Mouse (Mus musculus): ENCODE measurements at regions not wholly inside any gene's neighbourhood (a gene's known extent, or its start where the extent isn't known, plus 50 kb on each side); places are given as distances from the start of the nearest gene placed in this dataset.

DNA sequence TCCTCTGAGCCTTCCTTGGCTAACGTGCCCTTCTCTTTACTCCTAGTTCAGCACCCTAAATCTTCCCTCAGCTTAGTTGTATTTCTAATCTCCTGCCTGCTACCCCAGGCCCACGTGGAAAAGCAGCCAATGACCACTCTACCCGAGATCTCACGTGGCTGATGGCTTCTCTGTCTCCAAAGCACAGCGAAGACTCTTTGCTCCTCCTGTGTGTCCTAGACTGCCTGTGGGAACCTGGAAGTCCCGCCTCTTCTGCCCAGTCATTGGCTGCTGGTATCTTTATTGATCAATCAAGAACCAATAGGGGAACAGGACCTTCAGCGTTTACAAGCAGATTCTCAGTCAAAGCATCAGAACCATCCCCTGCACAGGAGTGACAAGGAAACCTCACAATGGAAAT is 54.8 kb downstream of the Gm19935 start:
- no peak for DNase-seq (ENCODE audit: low read depth)

DNA sequence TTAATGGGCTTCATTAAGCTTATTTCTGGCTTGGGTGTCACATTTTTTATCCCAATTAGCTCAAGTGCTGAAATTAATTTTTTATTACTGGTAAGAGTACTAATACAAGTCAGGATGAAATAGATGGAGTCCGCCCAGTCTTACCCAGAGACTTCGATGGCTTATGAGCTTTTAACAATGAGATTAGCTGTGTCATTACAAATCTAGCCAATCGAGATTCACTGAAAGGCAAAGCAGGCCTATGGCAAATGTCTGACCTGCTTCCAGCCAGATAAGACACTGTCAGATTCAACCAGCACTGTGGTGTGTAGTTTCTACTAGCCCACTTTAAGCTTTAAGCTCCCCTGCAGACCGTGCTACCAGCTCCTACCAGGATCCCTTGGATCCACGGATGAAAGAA is 55.2 kb downstream of the Gm19935 start:
- no peak for DNase-seq (ENCODE audit: low read depth)

DNA sequence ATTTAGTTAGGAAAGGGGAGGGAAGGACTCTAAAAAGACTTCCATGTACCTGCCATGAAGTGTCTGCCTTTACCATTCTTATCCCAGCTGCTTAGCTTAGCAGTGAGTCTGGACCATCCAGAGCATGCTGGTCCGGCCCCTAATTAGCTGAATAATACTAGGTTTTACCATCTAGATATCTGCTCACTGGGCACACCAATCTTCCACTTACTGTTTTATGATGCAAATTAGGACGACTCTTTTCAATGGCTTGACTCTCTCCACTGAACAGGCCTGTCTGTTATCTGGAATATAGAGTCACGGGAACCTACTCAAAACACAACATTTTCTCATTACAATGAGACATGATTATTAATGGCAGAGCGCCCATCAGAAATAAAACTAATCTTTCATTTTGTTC is 55.7 kb downstream of the Gm19935 start:
- DNase-seq (ENCODE audit: low read depth) = no peak

DNA sequence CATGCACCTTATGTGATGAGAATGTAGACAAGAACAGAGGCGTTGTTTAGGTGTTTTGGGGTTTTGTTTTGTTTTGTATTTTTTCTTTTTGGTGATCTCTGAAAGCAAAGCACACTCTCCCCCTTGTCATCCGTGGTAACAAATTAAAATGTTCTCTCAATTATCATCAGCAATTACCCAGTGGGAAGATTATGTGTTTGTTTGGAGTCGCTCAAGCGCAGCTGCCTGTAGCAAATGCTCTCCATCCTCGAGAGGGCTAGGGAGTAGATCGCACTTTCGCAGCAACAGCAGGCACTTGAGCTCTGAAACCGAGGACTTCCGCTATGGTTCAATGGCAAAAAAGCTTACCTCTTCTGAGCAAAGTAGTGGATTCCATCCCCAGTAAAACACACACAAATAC is 57.7 kb downstream of the Gm19935 start:
- no peak for DNase-seq (ENCODE audit: low read depth)

DNA sequence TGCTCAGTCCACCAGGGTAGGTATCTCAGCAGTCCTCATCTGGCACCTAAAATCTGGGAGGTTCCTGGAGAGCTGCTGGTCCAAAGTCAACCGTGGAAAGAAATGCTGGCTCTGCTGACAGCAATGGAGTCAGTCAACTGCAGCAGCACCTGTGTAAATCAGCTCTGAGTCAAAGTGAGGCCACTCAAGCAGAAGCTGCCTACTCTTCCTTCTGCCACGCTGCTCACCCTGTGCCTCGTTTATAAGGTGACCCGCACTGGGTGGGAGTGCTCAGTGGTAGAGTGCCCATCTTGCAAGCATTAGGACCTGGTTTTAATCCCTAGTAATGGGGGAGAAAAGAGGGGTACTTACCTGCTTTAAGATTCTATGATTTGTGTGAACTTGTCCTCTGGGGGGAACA is 62.2 kb downstream of the Gm19935 start:
- no peak for DNase-seq (ENCODE audit: low read depth)

DNA sequence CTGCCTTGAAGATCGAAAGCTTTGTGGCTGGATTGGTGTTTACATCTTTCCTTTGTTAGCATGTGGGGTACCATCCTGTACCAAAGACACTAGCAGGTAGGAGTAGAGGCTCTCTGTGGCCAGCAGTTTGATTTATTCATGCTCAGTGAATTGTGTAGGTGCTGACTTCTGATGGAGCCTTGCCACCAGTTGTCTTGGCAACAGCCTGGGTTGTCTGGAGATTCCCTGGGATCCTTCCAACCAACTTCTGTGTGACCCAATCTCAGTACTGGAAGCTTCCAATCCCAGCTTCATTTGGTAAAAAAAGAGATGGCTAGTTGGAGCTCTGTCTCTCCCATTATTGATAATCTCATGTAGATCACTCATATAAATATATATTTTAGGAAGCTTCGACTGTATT is 73.6 kb downstream of the Gm19935 start:
- no peak for DNase-seq (ENCODE audit: low read depth)

DNA sequence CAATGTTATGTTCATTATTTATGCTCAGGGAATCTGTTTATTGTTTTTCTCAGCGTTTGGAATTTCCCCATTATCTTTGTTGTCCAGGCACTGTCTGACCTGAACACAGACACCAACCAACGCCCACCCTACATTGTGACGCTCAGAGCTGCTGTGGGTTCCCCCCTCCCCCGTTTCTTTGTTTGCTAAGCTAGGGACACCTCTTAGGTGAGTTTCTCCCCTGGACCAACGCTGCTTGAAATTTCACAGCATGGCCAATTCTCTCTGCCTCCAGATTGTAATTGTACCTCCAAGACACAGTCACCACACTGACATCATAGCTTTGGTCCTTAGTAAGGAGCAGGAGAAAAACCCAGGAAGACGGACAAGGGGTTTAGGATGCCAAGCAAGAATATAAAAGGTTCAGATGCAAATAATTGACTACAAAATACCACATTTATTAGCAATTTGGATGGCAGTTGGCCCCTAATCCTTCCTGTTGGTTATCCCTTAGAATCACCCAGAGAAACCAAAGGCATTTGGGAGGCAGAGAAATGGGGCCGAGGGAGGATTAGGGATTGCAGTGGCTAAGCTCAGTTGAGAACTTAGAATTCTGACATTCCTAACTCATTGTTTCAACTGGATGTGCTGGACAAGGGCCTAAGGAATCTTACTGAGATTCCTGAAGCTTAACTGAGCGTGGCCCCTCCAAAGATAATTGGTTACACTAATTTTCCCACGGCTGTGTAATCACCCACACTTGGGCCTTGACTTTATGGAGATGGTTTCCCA is 76.0 kb downstream of the Gm19935 start:
- no peak for DNase-seq (ENCODE audit: low read depth)

DNA sequence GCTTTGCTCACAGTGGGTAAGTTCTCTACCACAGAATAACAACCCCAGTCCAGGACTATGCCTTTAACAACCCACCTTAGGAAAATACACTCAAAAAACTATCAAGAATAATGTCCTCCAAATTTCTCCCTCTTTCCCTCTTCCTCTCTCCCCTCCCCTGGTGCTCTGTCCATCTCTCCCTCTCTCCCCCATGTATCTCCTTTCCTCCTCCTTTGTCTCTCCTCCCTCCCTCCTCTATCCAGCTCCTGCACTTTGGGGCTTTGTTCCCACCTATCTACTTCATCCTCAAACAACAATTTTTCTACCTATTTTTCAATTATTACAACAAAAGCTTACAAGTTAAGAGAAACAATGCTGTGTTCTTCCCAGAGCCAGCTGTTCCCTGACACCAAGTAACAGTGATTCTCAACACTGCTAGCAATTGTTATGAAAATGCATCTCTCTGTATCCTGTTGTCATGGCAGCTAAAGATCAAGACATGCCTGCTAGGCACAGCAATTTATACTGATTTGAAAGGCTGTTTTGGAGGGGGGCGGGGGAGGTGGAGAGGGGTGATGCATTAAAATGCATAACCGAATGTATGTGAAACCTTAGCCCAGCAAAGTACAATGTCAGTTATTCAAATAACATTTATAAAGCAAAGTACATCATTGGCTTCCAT is 76.8 kb downstream of the Gm19935 start:
- DNase-seq (ENCODE audit: low read depth) = no peak

DNA sequence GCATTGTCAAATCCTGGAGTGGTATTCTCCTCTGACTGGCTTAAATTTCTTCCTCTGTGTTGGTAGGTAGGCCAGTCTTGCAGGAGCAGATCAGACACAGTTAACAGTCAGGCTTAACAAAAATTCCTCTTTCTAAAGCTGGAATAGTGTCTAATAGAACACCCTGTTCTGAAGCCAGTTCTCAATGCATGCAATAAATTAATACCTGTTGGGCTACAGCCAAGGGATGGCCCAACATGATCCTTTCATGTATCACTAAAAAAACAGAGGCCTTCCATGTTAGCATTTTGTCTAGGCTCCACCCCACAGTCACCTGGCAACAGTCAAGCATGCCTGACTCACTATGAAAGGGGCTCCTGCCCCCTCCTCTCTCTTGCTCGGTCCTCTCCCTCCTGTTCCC is 89.2 kb downstream of the Gm19935 start:
- no peak for DNase-seq (ENCODE audit: low read depth)

DNA sequence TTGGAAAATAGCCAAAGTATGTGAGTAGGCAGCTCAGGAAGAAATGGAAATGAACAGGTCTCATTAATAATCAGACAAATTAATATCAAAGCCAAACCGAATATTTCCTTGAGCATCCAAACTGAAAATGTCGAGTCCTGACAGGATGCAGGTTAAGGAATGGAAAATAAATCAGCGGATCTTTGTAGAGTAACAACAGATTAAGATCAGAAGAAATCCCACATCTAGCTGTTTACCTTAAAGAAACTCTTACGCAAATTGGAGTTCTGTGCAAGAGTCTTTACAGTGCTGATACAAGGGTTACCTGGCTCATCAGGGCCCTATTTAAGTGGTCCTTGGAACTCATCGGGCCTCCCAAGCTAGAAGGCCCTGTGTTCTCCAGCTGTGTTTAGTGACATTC is 92.0 kb downstream of the Gm19935 start:
- no peak for DNase-seq (ENCODE audit: low read depth)

DNA sequence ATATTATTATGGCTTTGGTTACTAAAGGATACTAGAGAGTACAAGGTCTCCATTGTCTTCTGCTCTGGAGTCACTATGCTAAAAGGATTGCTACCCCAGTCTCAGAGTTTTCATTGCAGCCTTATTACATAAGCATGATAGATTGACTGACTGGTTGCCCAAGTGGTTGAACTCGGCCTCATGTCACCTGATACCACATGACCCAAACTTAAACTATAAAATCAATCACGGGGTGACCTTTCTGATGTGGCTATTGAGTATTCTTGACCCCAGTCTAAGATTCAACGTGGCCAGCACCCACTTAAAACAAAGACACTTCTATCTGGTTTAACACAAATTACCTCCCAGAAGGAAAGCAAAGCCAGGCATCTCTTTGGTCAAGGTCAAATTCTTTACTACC is 100.8 kb downstream of the Gm19935 start:
- DNase-seq (ENCODE audit: low read depth) = no peak

DNA sequence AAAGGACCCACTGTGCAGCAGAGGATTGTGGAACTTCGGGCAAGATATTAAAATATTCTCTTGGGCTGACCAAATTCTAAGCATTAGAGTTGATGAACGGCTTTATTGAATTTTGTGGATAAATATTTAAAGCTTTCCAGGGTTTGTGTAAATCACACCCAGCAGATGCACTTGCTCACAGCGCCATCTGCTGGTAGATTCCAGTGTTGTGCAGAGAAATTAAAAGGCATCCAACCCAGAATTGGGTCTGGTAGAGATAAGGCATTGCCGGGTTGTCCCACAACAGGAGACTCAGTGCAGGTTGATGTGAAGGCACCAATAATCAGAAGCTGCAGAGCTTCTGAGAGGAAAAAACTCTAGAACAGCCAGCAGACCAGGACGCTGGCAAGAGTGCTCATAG is 108.7 kb downstream of the Gm19935 start:
- peak; percentile 17 for DNase-seq (ENCODE audit: low read depth)

DNA sequence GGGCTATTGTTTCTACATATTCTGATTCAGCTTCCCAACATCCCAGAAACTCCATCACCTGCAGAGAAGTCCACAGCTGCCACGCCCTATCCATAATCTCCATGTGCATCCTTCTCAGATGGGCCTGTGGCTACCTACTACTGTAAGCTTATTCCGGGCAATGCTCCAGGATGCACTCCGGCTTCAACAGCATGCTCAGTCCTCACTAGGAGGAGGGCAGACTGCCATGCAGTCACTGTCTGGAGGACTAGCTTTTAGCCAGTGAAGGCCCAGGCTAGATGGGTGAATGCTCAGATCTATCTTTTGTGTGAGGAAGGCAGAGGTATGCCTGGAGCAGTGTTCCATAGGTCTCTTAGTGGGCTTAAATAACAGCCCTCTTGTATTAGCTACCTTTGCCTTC is 124.7 kb downstream of the Gm19935 start:
- no peak for DNase-seq (ENCODE audit: low read depth)

DNA sequence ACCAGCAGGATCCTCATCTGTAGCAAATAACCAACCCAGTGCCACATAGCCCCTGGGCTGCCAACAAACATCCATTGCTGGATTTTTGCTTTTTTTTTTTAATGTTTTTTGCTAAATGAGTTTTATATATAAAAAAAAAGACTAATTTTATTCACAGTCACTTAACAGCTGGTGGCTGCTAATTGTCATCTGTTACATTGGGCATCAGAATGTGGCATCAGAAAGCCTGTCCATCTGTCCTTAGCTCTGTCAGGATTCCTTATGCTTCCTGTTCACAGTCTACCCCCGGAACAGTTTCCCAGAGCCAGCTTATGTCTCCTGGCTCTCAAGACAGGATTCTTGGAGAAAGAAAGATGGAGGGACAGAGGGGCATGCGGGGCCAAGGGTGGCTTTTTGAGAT is 132.1 kb downstream of the Gm19935 start:
- DNase-seq (ENCODE audit: low read depth) = no peak

DNA sequence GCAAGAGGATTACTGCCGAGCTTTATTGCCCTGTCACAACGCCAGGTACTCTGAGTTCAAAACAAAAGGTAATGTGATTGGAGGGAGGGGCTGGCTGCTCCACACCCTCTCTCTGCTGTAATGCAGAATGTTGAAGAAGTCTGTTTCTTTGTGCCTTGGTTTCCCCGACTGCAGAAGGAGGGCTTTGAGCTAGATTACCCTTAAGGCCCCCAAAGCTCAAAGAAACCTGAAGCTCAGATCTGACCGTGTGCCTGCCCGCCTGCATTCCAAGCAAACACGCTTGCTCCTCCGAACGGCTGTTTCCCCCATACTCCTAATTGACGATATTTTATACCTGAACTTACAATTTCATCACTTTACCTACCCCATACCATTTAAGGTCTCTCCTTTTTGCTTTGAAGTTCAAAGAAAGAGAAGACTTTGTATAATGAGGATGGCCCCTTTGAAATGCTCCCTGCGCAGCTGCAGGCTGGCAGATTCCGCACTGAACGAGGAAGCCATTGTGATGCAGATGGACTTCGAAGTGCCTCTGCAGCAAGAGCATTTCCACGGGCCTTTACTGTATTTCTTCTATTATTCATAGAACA is 146.6 kb downstream of the Gm19935 start:
- no peak for DNase-seq (ENCODE audit: low read depth)

DNA sequence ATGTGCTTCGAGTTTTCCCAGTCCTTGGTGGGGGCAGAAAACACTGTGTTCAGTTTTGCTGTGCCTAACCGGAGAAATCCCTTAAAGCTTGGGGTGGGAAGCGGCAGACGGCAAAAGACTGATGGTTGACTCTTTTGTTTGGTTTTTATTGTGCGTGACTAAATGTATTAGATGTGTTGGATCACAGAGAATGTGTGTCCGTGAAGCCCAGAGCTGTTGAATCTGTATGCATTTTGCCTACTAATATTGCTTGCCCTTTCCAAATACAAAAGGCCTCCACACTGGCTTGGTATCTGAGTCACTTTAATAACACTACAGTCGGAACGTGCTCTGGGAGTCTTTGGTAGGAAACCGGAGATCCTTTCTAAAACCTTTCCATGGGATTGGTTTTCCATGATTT is 147.8 kb downstream of the Gm19935 start:
- DNase-seq (ENCODE audit: low read depth) = no peak

DNA sequence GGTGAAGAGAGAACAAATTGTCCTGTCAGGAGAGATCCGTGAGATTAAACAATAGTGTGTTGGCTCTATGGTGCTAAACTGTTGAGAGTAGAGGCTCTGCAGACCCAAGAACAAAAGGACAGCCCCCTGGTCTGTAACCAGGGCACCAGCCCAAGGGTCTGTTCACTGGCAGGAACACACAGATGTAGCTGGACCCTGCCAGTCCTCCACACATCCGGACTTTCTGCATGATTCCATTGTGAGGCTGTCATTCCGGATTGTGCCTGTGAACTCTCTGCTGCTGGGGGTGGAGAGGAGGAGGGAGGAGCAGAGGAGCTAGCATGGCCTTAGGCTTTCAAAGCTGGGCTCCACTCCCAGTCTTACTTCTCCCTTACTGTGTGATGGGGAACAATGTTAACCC is 158.1 kb downstream of the Gm19935 start:
- no peak for DNase-seq (ENCODE audit: low read depth)

DNA sequence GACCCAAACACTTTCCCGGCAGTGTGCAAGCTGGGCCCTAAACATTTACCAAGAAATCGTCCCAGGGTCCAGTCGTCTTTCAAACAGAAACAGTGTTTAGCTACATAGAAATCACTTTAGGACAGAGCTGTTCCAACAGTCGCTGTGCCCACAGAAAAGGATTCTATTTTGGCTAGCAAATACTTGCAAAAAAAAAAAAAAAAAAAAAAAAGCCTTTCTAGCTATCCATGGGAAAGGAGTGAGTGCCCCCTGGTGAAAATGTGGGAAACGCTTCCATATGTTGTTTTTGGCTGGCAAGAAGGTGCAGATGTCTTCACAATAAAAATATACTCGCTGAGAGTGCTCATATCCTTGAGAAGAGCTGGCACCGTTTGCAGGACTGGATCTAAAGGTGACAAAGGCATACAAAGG is 159.5 kb downstream of the Gm19935 start:
- no peak for DNase-seq (ENCODE audit: low read depth)

DNA sequence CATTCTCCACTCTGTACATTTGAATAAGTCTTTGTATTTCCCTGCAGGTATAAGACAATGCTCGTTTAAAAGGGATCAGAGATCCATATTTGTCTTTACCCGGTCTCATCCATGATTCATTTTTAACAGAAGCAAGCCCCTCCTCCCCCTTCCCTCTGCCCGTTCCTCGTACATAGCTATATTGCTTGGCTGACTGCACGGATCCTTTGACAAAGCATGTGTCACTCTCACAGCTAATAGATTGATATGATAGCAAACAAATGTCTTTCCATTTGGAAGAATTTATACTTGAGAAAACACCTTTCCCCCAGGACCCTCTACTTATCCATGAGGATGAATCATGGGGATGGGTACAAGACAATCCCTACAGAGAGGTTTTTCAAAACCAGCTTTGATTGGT is 160.1 kb downstream of the Gm19935 start:
- no peak for DNase-seq (ENCODE audit: low read depth)

DNA sequence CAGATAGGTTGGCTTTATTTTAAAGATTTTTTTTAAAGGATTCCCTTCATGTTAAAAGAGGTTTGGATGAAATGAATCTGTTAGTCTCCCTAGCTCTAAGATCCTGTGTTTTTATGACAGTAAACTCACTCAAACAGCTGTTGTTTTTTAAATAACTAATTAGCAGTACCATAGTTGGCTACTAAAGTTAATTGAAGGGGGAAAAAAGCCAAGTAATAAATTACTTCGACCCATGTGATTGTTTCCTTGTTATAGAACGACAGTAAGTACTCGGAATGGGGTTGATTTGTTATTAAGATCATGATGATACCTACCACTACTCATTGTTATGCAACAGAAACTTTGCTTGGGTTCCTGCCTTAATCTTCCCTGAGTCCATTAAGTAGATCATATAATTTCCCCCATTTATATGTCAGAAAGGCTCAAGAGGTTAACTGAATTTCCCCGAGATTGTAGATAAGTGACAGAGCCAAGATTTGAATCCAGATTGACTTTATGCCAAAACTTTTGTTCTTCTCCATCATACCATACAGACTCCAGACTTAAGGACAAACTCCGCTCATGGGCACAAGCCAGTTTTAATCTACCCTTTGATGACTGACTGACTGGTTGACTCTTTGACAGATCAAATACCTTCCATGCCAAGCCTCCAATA is 160.6 kb downstream of the Gm19935 start:
- no peak for DNase-seq (ENCODE audit: low read depth)

DNA sequence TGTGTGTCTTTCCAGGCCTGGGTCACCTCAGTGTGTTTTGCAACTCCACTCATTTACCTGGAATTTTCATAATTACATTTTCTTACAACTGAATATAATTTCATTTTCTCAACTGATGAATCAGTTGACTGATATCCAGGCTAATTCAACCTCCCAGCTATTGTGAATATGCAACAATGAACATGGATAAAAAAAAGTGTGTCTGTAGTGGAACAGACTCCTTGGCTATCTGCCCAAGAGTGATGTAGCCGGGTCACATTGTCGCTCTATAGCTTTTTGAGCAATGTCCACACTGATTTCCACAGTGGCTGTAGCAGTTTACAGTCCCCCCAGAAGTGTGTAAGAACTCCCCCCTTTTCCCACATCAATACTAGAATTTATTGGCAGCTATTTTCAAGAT is 162.4 kb downstream of the Gm19935 start:
- no peak for DNase-seq (ENCODE audit: low read depth)

DNA sequence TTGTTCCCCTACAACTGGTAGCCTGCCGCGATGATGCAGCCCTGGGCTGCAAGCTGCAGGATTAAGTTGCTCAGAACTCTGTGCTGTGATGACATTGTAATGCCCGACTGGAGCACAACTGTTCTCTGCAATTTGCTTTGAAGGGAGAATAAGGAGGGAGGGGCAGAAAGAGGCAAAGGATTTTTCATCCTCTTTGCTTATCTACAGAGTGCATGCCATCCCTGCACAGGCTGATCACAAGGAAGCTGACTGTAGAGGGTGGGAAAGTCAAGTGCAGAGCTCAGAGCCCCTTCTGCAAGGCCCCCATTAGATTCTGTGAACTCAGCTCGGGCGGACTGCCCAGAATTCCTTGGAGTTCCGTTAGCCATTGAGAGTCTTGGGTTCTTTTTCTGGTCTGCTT is 174.8 kb downstream of the Gm19935 start:
- DNase-seq (ENCODE audit: low read depth) = no peak

DNA sequence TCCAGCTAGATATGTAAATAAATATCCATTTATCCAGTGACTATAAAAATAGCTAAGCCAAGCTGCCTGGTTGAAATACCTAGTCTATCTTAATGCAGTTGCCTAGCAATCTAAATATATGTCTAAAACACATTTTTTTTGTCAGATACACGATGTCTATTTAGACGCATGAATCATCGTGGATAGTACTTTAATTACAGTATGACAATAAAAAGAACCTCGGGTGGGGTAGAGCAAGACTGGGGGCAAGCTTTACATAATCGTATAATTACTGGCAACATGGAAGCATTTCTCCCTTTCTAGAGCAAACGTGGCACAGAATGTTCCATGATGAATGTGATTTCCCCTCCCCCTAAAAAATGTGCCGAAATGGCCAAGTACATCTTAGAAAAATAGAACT is 180.4 kb downstream of the Gm19935 start:
- no peak for DNase-seq (ENCODE audit: low read depth)
